Mouse (Mus musculus) lung, postnatal 10 days (tissue): ENCODE measurements at regions not wholly inside any gene's neighbourhood (a gene's known extent, or its start where the extent isn't known, plus 50 kb on each side); places are given as distances from the start of the nearest gene placed in this dataset.

Experiments
- DNase-seq: peaks from one replicate; pipeline ENCODE4 v3.0.0; 2021

GRCm38 (mm10) chr10:48582006-48582405, 1206.6 kb downstream of the Grik2 start:
- DNase-seq, result no peak

- no peak for DNase-seq
Measured at GRCm38 (mm10) chr10:48581081-48581480, 1207.5 kb downstream of the Grik2 start.

GRCm38 (mm10) chr10:48572600-48572999, 1216.0 kb downstream of the Grik2 start:
- no peak for DNase-seq

DNA sequence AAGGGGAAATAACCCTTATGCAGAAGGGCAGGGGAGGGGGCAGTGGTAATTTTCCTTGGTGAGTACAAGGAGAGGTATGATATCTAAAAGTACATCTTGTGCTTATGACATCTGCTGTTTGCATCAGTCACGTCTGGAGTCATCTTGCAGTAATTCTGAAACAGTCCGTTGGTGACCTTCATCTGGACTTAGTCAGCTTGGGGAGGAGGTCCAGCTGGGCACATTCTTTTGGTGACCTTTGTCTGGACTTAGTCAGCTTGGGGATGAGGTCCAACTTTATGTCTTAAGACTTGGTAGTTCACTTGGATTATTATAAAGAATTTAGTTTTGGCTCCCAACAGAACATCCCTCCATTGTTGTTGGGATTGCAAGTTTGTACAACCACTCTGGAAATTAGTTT, 1238.8 kb downstream of the Grik2 start:
- DNase-seq, result peak; percentile 25

DNA sequence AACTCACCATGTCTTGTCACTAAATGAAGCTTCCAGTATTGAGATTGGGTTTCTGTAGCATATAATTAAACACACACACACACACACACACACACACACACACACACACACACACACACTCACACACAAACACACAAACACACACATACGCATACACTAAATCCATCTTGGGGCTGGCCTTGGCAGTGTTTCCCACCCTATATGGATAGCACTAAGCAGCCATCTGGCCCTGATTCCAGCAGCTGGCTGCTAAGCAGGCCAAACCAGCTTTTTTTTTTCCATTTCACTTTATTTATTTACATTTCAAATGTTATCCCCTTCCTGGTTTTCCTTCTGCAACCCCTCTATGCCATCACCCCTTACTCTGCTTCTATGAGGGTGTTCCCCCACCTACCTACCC, 1266.3 kb downstream of the Grik2 start:
- DNase-seq, result no peak

DNA sequence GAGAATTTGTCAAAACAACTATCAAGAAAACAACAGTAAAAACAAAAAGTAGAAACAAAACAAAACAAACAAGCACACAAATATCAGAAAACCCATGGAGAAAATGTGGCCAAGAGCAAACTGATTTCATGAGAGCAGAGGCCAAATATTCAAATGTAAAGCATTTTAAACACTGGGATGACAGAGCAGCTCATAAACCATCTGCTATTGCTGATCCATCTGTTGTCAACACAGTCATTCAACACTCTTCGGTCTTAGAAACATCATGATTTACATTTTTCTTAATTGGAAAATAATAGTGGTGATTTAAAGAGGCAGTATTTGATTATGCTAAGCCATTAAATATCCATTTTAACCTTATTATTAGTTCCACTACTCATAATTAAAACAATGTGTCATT, 1315.6 kb downstream of the Grik2 start:
- no peak for DNase-seq

DNA sequence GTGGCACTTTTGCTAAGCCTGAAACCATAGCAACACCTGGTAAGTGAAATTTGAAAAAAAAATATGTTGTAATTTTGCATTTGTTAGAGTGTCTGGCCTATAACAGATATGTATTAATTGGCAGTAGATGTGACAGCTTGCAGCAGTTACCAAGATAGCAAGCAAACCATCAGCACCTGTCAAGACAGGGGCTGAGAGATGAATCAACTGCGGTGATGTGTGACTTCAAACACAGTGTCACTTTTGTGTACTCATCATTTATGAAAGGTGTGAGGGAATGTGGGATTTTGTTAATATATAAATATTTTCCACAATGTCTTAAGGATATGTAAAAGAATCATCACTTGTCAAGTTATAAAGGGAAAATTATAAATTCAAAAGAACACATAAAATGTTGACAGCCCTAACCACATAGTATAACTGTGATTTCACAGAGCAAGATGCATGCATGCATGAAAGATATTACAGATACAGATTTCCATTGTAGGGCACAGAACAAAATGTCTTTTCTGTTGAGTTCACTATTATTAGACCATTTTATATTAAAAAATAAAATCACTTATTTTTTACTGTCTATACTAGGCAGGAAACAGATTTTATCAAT, 1344.7 kb downstream of the Grik2 start:
- DNase-seq, result no peak

DNA sequence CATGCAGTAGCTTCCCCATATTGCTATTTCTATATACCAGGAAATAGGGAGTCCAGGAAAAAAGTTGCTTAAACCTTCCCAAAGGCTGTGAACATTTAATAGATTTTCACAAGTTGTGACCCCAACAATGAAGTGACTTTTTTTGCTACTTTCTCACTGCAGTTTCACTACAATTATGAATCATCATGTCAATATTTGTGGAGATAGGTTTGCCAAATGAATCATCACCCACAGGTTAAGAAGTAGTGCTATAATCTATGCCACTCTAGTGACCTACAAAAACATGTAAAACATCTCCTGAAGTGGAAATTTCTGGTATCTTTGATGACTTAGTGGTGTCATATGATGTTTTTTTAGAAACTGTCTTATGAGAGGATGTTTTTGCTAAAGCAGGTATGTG, 1355.3 kb downstream of the Grik2 start:
- DNase-seq, result no peak

DNA sequence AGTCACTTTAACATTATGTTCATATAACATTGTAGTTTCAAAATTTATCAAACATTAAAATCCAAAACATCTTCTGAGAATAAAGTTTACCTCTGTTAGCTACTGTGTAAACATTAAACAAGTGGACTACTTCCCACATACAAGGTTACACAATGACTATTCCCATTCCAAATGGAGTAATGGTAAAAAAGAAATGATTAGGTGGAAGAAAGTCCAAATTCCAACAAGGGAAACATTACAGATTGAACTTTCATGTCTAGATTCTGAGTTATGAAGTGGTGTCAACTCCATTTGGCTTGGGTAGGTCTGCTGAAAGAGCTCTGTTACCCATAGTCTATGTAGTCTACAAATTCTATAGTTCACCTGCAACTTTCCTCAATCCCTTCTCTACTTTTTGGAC, 1363.1 kb downstream of the Grik2 start:
- DNase-seq, result no peak

GRCm38 (mm10) chr10:48405071-48405470, 1383.5 kb downstream of the Grik2 start:
- no peak for DNase-seq
